Mouse (Mus musculus) gastrocnemius, postnatal 4 days (tissue): ENCODE results near the gene Wrap53. TPM values are rescaled to one million over a fixed set of nuclear protein-coding genes. Genes with fewer than 3 reads are reported as not detected.
"Not testable (repeated sequence)": the region's sequence is repeated elsewhere in the genome, so short reads cannot be mapped to it uniquely, and the experiment has no call there.

Experiments
- DNase-seq, 2 experiments: peaks; one replicate each; pipeline ENCODE4 v3.0.0; 2021 to 2022; ENCODE audit warnings: low spot score in 2 of 2, mixed read lengths in 2 of 2
- total RNA-seq, 2 experiments: library from RNA; stranded (reverse); gene quantifications; 2 replicates each; pipeline ENCODE4 v1.2.3; 2021

Gene Wrap53
- total RNA-seq, 2 experiments from 2014 or later: 6.8 to 7.9 TPM

DNA sequence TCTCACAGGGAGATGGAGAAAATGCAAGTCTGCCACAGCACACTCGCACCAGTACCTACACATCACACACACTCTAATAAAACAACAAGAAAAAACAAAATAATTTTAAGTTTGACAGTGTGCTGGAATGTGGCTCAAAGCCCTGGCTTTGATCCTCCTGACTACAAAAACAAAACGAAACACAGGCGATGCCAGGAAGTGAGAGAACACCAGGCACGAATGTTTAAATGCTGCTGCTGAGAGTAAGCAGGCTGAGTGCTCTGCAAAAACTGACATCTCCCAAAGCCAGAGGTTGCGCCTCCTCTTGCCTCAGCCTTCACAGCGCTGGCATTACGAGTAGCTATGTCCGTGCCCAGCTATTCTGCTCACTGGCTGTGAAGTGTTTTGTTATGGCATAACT, 14.9 kb downstream of the Wrap53 start:
- DNase-seq: no peak

GRCm38 (mm10) chr11:69564391-69564790, 15.7 kb downstream of the Wrap53 start:
- no peak for DNase-seq

DNA sequence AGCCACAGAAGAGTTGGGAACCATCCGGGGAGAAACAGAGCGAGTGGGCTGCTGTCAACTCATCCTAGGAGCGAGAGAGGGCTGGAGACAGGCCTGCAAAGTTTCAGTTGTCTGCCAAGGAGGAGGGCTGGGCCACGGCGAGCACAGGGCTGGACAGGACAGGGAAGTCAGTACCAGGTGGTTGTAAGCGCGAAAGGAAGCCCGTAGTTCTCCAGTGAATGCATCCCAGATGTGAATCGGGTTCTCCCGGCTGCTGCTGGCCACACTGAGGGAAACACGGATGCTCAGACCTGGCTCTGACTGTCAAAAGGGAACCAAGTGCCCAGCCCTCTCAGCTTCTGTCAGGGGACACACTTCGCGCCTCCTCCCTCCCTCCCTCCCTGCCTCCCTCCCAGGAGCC, 16.7 kb downstream of the Wrap53 start:
- DNase-seq: no peak

DNA sequence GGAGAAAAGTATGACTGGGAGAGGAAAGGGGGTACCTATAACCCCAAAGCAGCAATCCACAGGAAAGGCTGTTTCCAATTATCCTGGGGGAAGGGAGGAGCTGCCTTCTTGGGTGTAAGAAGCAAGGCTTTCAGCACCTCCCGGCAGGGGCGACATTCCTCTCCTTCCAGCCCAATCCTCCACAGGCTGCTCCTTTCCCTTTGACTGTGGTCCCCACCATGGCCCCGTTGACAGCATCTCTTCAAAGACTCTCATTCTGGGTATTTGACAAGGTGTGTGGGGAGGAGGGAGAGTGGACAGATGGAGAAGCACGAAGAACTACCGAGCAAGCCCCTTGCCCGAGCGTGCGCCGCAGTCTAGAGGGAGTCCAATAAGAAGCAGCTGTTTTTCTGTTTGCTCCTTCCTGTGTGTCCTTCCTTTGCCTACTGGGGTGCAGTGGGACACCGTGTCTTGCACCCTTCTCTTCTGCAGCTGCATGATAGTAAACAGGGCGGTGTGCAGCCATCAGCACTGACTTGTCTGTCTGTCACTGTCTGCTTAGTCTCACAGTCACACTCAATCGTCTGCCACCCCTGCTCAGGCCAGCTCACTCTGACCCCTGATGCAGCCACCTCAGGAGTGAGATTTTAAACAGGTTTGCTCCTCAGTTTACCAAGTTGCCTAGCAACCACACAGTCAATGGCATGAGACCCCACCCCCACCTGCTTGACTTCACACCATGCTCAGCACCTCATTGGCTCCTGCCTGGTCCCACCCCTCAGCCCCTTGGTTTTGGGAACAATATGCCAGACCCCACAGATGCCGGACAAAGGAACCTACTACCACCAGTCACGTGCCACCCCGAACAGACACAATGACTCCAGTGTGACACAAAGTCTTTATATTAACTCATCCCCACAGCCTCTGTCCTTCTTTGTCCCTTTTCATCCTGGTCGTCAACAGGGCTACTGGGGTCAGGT, 18.9 kb downstream of the Wrap53 start:
- no peak for DNase-seq

GRCm38 (mm10) chr11:69559851-69560765, 19.9 kb downstream of the Wrap53 start, which contains the start of gene Efnb3:
Gene Efnb3 (minus strand): TSS chr11:69560205.
- peak; percentile 29 to 47 for DNase-seq

GRCm38 (mm10) chr11:69559183-69559582, 20.9 kb downstream of the Wrap53 start:
- DNase-seq: no peak

- no peak for DNase-seq
Observed at GRCm38 (mm10) chr11:69558756-69559155, 21.3 kb downstream of the Wrap53 start.

GRCm38 (mm10) chr11:69557381-69557958, 22.6 kb downstream of the Wrap53 start:
- no peak for DNase-seq

DNA sequence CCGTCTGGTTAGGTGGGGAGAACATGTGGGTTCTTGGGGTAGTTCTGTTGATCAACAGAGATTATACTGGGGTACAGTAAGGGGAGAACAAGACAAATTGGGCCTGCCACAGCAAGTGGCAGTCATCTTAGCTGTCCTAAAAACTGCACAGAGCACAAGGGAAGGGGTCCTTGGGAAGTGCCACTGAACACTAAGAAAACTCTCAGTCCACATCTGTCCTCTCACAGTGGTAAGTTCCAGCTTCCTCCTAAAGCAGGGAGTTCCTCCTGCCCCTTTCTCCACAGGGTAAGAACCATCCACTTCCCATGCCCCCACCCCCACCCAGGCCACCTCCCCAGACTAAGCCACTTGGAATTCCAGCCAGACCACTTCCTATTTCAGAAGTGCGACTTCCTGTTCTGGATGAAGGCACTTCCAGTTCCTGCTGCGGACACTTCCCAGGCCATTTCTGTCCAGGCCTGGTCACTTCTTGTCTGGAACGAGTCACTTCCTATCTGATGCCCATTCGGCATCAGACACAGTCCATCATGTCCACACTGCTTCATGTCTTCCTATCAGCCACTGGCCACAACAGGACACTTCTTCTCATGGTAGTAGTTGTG, 25.4 kb downstream of the Wrap53 start:
- DNase-seq: no peak

DNA sequence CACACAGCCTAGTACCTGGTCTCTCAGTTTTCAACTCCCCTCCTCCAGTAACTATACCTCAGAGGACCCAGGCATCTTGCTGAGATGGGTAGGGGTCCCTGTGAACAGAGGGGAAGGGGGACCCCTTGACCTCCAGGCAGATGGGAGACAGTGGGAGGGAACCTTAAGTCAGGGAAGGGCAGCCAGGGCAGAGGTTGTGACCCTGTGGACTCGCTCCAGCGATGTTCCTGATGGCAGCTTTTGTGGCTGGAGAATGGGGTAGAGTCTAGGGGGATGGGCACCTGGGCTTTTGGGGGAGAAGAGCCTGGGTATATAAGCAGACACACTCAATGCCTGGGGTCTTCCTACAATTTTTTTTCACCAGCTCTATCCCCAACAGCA, 26.7 kb downstream of the Wrap53 start:
- no peak for DNase-seq

DNA sequence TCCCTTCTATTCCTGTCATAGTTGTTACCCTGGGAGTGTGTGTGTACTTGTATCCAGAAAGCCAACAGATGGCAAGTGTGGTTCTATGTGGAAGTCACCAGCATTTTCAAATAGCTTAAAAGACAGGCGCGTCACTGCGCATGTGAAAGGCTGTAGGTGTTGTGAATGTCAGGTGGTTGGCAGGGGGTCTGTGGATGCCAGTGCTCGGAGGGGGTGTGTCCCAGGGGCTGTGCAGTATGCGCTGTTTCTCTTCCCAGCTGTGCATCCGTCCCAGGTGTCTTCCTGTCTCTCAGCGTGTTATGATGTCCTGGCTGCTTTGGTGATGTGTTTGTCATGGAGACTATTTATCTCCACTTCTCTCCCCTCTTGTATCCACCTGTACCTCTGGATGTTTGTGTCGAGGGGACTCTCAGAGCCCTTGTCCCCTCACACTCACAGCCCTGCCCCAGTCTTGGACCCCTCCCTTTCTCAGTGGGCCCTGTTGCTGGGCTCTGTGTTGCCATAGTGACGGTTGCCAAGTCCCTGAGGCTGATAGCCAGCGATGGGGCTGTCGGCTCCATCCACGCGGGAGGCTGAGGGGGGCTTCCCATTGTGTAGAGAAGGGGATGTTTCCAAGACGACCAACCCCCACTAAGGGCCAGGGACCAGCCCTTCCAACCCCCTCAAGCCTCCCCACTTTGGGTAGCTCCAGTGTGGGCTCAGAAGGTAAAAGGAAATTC, 27.3 kb downstream of the Wrap53 start:
- no peak for DNase-seq

DNA sequence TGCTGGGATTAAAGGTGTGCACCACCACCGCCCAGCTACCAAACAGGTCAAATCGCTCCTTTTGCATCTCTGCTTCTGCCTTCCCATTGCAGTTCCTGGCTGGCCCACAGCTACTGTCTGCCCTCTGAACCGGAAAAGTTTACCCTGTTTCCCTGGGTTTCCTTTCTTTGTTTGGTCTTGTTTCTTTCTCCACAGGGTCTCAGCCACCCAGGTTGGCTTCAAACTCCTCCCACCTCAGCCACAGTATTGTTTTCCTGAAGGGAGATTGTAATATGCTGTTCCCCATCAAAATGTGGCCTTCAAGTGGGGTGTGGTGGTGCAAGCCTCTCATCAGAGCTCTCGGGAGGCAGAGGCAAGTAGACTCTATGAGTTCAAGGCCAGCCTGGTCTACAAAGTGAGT, 28.7 kb downstream of the Wrap53 start:
- no peak for DNase-seq

- DNase-seq: no peak
Observed at GRCm38 (mm10) chr11:69549060-69549656, 30.9 kb downstream of the Wrap53 start, which contains the start of gene Dnah2. Gene Dnah2 (minus strand): TSS chr11:69549110.

GRCm38 (mm10) chr11:69547071-69547470, 33.0 kb downstream of the Wrap53 start:
- no peak for DNase-seq

GRCm38 (mm10) chr11:69546423-69547053, 33.5 kb downstream of the Wrap53 start:
- peak; percentile 59 to 77 for DNase-seq

GRCm38 (mm10) chr11:69545957-69546356, 34.1 kb downstream of the Wrap53 start:
- no peak for DNase-seq

DNA sequence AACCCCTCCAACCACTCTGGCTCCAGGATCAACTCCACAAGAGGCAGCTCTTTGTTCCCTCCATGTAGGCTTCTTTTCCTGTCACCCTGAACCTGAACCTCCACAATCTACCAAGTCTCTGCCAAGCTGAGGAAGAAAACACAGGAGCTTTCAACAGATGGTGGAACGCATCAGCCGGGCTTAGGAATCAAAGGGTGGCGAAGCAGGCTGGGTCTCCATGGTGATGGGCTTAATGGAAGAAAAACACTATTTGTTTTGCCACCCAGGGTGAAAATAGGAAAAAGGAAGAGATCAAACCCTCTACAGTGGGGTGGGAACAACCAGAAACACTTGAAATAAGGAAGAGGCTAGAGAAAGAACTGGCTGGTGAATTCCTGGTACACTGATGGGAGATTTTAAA, 36.5 kb downstream of the Wrap53 start:
- no peak for DNase-seq

DNA sequence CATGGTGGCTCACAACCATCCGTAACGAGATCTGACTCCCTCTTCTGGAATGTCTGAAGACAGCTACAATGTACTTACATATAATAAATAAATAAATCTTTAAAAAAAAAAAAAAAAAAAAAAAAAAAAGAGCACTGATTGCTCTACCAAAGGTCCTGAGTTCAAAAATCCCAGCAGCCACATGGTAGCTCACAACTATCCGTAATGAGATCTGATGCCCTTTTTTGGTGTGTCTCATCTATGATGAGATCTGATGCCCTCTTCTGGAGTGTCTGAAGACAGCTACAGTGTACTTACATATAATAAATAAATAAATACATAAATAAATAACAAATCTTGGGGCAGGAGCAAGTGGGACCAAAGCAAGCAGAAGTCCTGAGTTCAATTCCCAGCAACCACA, 38.3 kb downstream of the Wrap53 start:
- not testable (repeated sequence) for DNase-seq

GRCm38 (mm10) chr11:69540700-69541099, 39.4 kb downstream of the Wrap53 start:
- DNase-seq: no peak
